Mouse (Mus musculus): ENCODE data around the gene Gls2.
"Not testable (repeated sequence)": the region's sequence is repeated elsewhere in the genome, so short reads cannot be mapped to it uniquely, and the experiment has no call there.

Gene Gls2

GRCm38 (mm10) chr10:128194024-128194550 is at the start of gene Gls2:
Gls2 (plus strand) TSS chr10:128194457.
- in situ Hi-C loops (cut with MboI, MseI): loop anchor here (5.0 kb wide), 1 partner anchor 97 kb away; no protein-coding TSS in a partner anchor

- in situ Hi-C loops (cut with MboI, MseI): loop anchor here (5.0 kb wide), 1 partner anchor 42 kb away; no protein-coding TSS in a partner anchor
Measured at GRCm38 (mm10) chr10:128144961-128145360, 49.3 kb upstream of the Gls2 start.

- in situ Hi-C loops (cut with MboI, MseI): no loop called here
Measured at GRCm38 (mm10) chr10:128148789-128149365, 45.4 kb upstream of the Gls2 start.

- in situ Hi-C loops (cut with MboI, MseI): no loop called here
Measured at GRCm38 (mm10) chr10:128149592-128149991, 44.7 kb upstream of the Gls2 start.

- in situ Hi-C loops (cut with MboI, MseI): no loop called here
Measured at GRCm38 (mm10) chr10:128150941-128151340, 43.3 kb upstream of the Gls2 start.

- in situ Hi-C loops (cut with MboI, MseI): no loop called here
Measured at GRCm38 (mm10) chr10:128153978-128154377, 40.3 kb upstream of the Gls2 start.

GRCm38 (mm10) chr10:128165726-128166125 is 28.5 kb upstream of the Gls2 start:
- in situ Hi-C loops (cut with MboI, MseI): not testable (repeated sequence)

GRCm38 (mm10) chr10:128167091-128167490 is 27.2 kb upstream of the Gls2 start:
- in situ Hi-C loops (cut with MboI, MseI): no loop called here

GRCm38 (mm10) chr10:128171348-128171747 is 22.9 kb upstream of the Gls2 start:
- in situ Hi-C loops (cut with MboI, MseI): not testable (repeated sequence)

GRCm38 (mm10) chr10:128175302-128175701 is 19.0 kb upstream of the Gls2 start:
- in situ Hi-C loops (cut with MboI, MseI): no loop called here

- in situ Hi-C loops (cut with MboI, MseI): no loop called here
Measured at GRCm38 (mm10) chr10:128175996-128176755, 18.1 kb upstream of the Gls2 start.

- in situ Hi-C loops (cut with MboI, MseI): no loop called here
Measured at GRCm38 (mm10) chr10:128177316-128177715, 16.9 kb upstream of the Gls2 start.

- in situ Hi-C loops (cut with MboI, MseI): no loop called here
Measured at GRCm38 (mm10) chr10:128179989-128180388, 14.3 kb upstream of the Gls2 start, which contains the start of gene Rbms2. Rbms2 (minus strand) TSS chr10:128180297.

GRCm38 (mm10) chr10:128184296-128184695 is 10.0 kb upstream of the Gls2 start:
- in situ Hi-C loops (cut with MboI, MseI): no loop called here

GRCm38 (mm10) chr10:128185277-128185940 is 8.8 kb upstream of the Gls2 start:
- in situ Hi-C loops (cut with MboI, MseI): loop anchor here (5.0 kb wide), 1 partner anchor 43 kb away; no protein-coding TSS in a partner anchor

- in situ Hi-C loops (cut with MboI, MseI): loop anchor here (5.0 kb wide), 1 partner anchor 44 kb away; no protein-coding TSS in a partner anchor
Measured at GRCm38 (mm10) chr10:128185959-128186358, 8.3 kb upstream of the Gls2 start.

- in situ Hi-C loops (cut with MboI, MseI): loop anchor here (5.0 kb wide), 1 partner anchor 45 kb away; no protein-coding TSS in a partner anchor
Measured at GRCm38 (mm10) chr10:128187181-128187605, 7.1 kb upstream of the Gls2 start.

- in situ Hi-C loops (cut with MboI, MseI): loop anchor here (5.0 kb wide), 1 partner anchor 46 kb away; no protein-coding TSS in a partner anchor
Measured at GRCm38 (mm10) chr10:128188242-128188877, 5.9 kb upstream of the Gls2 start.

- in situ Hi-C loops (cut with MboI, MseI): loop anchor here (5.0 kb wide), 1 partner anchor 94 kb away; no protein-coding TSS in a partner anchor
Measured at GRCm38 (mm10) chr10:128191472-128191871, 2.8 kb upstream of the Gls2 start.

GRCm38 (mm10) chr10:128192030-128192766 is 2.1 kb upstream of the Gls2 start:
- in situ Hi-C loops (cut with MboI, MseI): loop anchor here (5.0 kb wide), 1 partner anchor 95 kb away; no protein-coding TSS in a partner anchor

Measured in regulatory T cell (primary cell).